ENCODE assay signal across 29 mouse cellular contexts in genomic region chr10:53505069-53505468, GRCm38 (mm10).
A peak's percentile ranks its signal among the peaks of the same experiment; 100 is the strongest.
DNase-seq lines count a peak whose midpoint lies in the region; ATAC-seq and TF ChIP-seq lines count a peak whose summit lies in the region.
"Had no signal": no experiment of that assay in that cellular context is flagged by ENCODE, and none has a peak within 500 bp of the region (broad histone marks: within the 10 kb centered on the region; RNA-seq: fewer than 3 reads in every experiment).

No protein-coding gene starts in this region.

- H3K4me1 ChIP-seq in limb, embryonic 12.5 days (replicated peaks): peaks cover 10% of the 10 kb centered on the region
- H3K4me1 ChIP-seq: forebrain, embryonic 12.5 days had no signal

- TF ChIP-seq CTCF in layer of hippocampus, adult 2 months (conservative IDR thresholded peaks at IDR 0.05): no peak

- no peaks in the 10 kb centered on the region for H3K36me3 ChIP-seq in limb, embryonic 12.5 days
- H3K36me3 ChIP-seq: embryonic facial prominence, embryonic 10.5 days; embryonic facial prominence, embryonic 13.5 days; forebrain, embryonic 12.5 days; forebrain, embryonic 15.5 days; G1E; hindbrain, embryonic 10.5 days; hindbrain, embryonic 13.5 days had no signal

- peak overlapping the region; percentile 29 for H3K27ac ChIP-seq in layer of hippocampus, adult 2 months
- peak overlapping the region; percentile 50; the same call in 1 of the 2 replicates for H3K27ac ChIP-seq in limb, embryonic 12.5 days
- H3K27ac ChIP-seq: embryonic facial prominence, embryonic 10.5 days; embryonic facial prominence, embryonic 13.5 days; forebrain, embryonic 12.5 days; forebrain, embryonic 15.5 days; hindbrain, embryonic 10.5 days; hindbrain, embryonic 13.5 days had no signal

- no peaks in the 10 kb centered on the region for H3K9me3 ChIP-seq in limb, embryonic 12.5 days
- H3K9me3 ChIP-seq: embryonic facial prominence, embryonic 10.5 days; embryonic facial prominence, embryonic 13.5 days; forebrain, embryonic 12.5 days; forebrain, embryonic 15.5 days; G1E; hindbrain, embryonic 10.5 days; hindbrain, embryonic 13.5 days had no signal

- no peak overlapping the region for H3K9ac ChIP-seq in limb, embryonic 12.5 days (replicated peaks)
- H3K9ac ChIP-seq: embryonic facial prominence, embryonic 13.5 days; forebrain, embryonic 12.5 days; forebrain, embryonic 15.5 days; hindbrain, embryonic 13.5 days had no signal

- H3K4me2 ChIP-seq in limb, embryonic 12.5 days: no peak overlapping the region
- H3K4me2 ChIP-seq: embryonic facial prominence, embryonic 13.5 days; forebrain, embryonic 12.5 days; forebrain, embryonic 15.5 days; heart, embryonic 11.5 days; hindbrain, embryonic 13.5 days had no signal

- WGBS in limb, embryonic 12.5 days: 27% methylated on average over 3 of the region's 3 CpGs

- peak; percentile 57; the same call in 1 of the 2 replicates for ATAC-seq in limb, embryonic 12.5 days (ENCODE audit: insufficient number of reproducible peaks, insufficient read depth, low FRiP score, low TSS enrichment, low read depth)
- ATAC-seq: forebrain, embryonic 15.5 days; hindbrain, embryonic 16.5 days; Patski had no signal

- DNase-seq in layer of hippocampus, adult 2 months (ENCODE audit: low spot score in 2 of 2): no peak
- DNase-seq in layer of hippocampus, adult 11-12 months (ENCODE audit: low spot score): no peak
- DNase-seq in retina, postnatal 1 day: peak; percentile 59
- no peak for DNase-seq in retina, embryonic 14.5 days (ENCODE audit: low spot score)
- DNase-seq in ovary, postnatal 10 days (ENCODE audit: low spot score): no peak
- DNase-seq in cerebellum, postnatal 14 days: no peak
- DNase-seq: adrenal gland, postnatal 10 days; adrenal gland, postnatal 36 days; B cell, adult 2 months; cerebellum, adult 11 months; cerebellum, adult 2 months; cerebellum, adult 9-11 months; cerebellum, postnatal 36 days; embryo, embryonic 11 days; gastrocnemius, postnatal 10 days; gastrocnemius, postnatal 36 days had no signal

- no peak overlapping the region for H3K4me3 ChIP-seq in layer of hippocampus, adult 2 months
- no peak overlapping the region for H3K4me3 ChIP-seq in limb, embryonic 12.5 days (replicated peaks)
- H3K4me3 ChIP-seq: embryonic facial prominence, embryonic 10.5 days; embryonic facial prominence, embryonic 13.5 days; erythroblast, embryonic 14.5 days; forebrain, embryonic 12.5 days; forebrain, embryonic 15.5 days; hindbrain, embryonic 10.5 days; hindbrain, embryonic 13.5 days had no signal

- no peaks in the 10 kb centered on the region for H3K27me3 ChIP-seq in limb, embryonic 12.5 days
- H3K27me3 ChIP-seq: CH12.LX; embryonic facial prominence, embryonic 13.5 days; forebrain, embryonic 12.5 days; forebrain, embryonic 15.5 days; hindbrain, embryonic 13.5 days; Patski had no signal
